Mouse (Mus musculus) lung, postnatal 0 days (tissue): Measurements from ENCODE around the gene Nrxn1.

Source experiments
- CTCF ChIP-seq: IDR thresholded peaks from 2 replicates; pipeline ENCODE4 v1.5.1; 2016; ENCODE audit warnings: antibody characterized with exemption, mild to moderate bottlenecking
- EP300 ChIP-seq: IDR thresholded peaks from 2 replicates; pipeline ENCODE4 v1.6.1; 2016; ENCODE audit warnings: antibody characterized with exemption, mild to moderate bottlenecking, control low read depth

GRCm38 (mm10) chr17:91112085-91112484, 19.2 kb upstream of the Nrxn1 start:
- TF ChIP-seq EP300 (no peak), CTCF (no peak)
